Mouse (Mus musculus): ENCODE measurements around the gene Sidt1.

GRCm38 (mm10) chr16:44357571-44358268 is 24.7 kb upstream of the Sidt1 start:
- TF ChIP-seq EP300 (IDR thresholded peaks at IDR 0.05; ENCODE audit: low read depth) (no peak), CTCF (IDR thresholded peaks at IDR 0.05; ENCODE audit: low read depth) (no peak)

Data from liver, embryonic 14.5 days (tissue).